Mouse (Mus musculus): Measurements from ENCODE around the gene Arhgap32. TPM values are rescaled to one million over a fixed set of nuclear protein-coding genes. Genes with fewer than 3 reads are reported as not detected.

The Arhgap32 gene
- polyA plus RNA-seq, 1 experiment from 2014 or later = 9.6 TPM

DNA sequence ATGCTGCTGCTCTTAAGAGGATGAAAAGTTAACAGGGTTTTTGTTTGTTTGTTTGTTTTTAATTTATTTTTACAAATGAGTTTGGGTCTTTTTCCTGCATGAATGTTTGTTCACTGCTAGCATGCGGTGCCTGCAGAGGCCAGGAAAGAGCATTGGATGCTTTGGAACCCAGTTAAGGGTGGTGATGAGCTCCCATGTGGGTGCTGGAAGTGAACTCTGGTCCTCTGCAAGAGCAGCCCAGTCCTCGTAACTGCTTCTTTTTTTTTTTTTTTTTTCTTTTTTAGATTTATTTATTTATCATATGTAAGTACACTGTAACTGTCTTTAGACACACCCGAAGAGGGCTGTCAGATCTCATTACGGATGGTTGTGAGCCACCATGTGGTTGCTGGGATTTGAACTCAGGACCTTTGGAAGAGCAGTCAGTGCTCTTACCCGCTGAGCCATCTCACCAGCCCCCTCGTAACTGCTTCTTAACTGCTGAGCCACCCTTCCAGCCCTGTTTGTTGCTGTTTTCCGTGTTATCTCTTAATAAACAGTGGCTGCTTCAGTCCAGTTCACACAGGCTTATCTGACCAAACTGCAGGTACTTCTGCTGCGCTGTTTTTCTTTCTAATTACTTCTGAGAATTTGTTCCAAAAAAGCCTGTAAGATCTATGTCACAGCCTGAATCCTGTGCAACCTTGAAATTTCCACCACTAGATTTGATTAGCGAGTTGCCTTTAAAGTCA lies 17.3 kb upstream of the Arhgap32 start:
- ATAC-seq (ENCODE audit: low FRiP score, low TSS enrichment) = no peak
- Histone ChIP-seq H3K27ac (ENCODE audit: low read length) (no peak overlapping the region), H3K36me3 (ENCODE audit: insufficient read depth, low read length) (no peaks in the 10 kb centered on the region), H3K9me3 (ENCODE audit: low read length) (no peaks in the 10 kb centered on the region), H3K4me1 (ENCODE audit: insufficient read depth, low read length) (peaks cover 13% of the 10 kb centered on the region), H3K4me3 (ENCODE audit: low read length) (no peak overlapping the region), H3K4me2 (replicated peaks; ENCODE audit: low read depth, low read length) (no peak overlapping the region), H3K27me3 (ENCODE audit: insufficient read depth, low read length) (no peaks in the 10 kb centered on the region), H3K9ac (replicated peaks; ENCODE audit: low read length) (no peak overlapping the region)
- 87% methylated on average over 9 of the region's 9 CpGs for WGBS

DNA sequence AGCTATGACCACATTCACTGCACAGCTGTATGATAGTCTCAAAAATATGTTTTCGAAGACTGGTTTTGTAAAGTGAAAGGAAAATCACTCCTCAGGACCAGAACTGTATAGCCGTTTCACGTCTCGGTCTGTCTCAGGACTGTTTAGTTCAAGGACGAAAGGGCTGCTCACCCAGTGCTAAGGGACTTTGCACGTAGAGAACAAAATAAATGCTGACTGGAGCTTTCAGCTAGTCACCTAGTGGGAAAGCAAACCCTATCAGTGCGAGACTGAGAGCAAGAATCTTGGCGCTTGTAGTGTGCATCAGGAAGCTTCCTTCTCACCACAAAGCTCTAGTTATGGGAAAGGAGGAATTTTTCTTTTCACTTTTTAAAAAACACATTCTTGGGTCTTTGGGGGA lies 15.4 kb upstream of the Arhgap32 start:
- peaks cover 10% of the 10 kb centered on the region for H3K4me1 ChIP-seq (ENCODE audit: insufficient read depth, low read length)
- no peak overlapping the region for H3K9ac ChIP-seq (replicated peaks; ENCODE audit: low read length)
- H3K9me3 ChIP-seq (ENCODE audit: low read length) = no peaks in the 10 kb centered on the region
- no peak overlapping the region for H3K4me3 ChIP-seq (ENCODE audit: low read length)
- no peaks in the 10 kb centered on the region for H3K27me3 ChIP-seq (ENCODE audit: insufficient read depth, low read length)
- no peaks in the 10 kb centered on the region for H3K36me3 ChIP-seq (ENCODE audit: insufficient read depth, low read length)
- no peak for ATAC-seq (ENCODE audit: low FRiP score, low TSS enrichment)
- WGBS = 85% methylated on average over 8 of the region's 8 CpGs
- H3K27ac ChIP-seq (ENCODE audit: low read length) = no peak overlapping the region
- no peak overlapping the region for H3K4me2 ChIP-seq (replicated peaks; ENCODE audit: low read depth, low read length)

DNA sequence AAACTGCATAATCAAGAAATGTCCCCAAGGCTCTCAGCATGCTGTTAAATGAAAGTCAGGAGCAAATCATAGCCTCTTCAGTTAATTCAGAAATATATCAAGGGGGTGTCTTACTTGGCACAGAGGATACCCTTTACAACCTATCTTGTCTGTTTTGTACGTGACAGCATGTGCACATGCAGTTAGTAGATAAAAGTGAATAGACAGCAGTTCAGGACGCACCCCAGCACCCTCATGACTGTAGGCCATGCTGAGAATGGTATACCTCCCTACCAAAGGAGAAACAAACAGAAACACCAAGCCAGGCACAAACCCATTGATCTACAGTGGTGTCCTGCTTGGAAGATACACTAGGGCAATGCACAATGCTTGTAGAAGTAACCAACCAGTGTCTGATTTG lies 14.4 kb upstream of the Arhgap32 start:
- peaks cover 3% of the 10 kb centered on the region for H3K4me1 ChIP-seq (ENCODE audit: insufficient read depth, low read length)
- H3K27ac ChIP-seq (ENCODE audit: low read length) = no peak overlapping the region
- H3K4me3 ChIP-seq (ENCODE audit: low read length) = no peak overlapping the region
- H3K9ac ChIP-seq (replicated peaks; ENCODE audit: low read length) = no peak overlapping the region
- H3K27me3 ChIP-seq (ENCODE audit: insufficient read depth, low read length) = no peaks in the 10 kb centered on the region
- no peaks in the 10 kb centered on the region for H3K36me3 ChIP-seq (ENCODE audit: insufficient read depth, low read length)
- WGBS = 87% methylated on average over 2 of the region's 2 CpGs
- H3K4me2 ChIP-seq (replicated peaks; ENCODE audit: low read depth, low read length) = no peak overlapping the region
- H3K9me3 ChIP-seq (ENCODE audit: low read length) = no peaks in the 10 kb centered on the region
- ATAC-seq (ENCODE audit: low FRiP score, low TSS enrichment) = no peak

DNA sequence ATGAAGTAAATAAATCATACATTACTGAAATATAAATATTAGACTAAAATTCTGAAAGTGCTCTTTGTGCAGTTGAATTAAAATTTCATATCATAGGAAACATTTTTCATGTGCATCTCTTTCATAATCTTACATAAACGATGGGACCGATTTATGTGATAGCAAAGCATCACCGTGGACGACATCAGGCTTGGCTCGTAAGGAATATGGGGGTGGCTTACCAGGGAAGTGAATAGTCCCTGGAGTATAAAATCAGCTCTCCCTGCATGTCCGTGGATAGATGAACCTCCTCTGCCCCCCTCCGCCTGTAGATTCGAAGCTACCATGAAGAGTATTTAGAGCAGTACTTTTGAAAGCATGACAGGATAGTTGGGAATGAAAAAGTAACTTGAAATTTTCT lies 11.3 kb upstream of the Arhgap32 start:
- 61% methylated on average over 8 of the region's 8 CpGs for WGBS
- Histone ChIP-seq H3K27me3 (ENCODE audit: insufficient read depth, low read length) (no peaks in the 10 kb centered on the region), H3K9ac (replicated peaks; ENCODE audit: low read length) (no peak overlapping the region), H3K4me1 (ENCODE audit: insufficient read depth, low read length) (no peaks in the 10 kb centered on the region), H3K36me3 (ENCODE audit: insufficient read depth, low read length) (no peaks in the 10 kb centered on the region), H3K9me3 (ENCODE audit: low read length) (no peaks in the 10 kb centered on the region), H3K4me2 (replicated peaks; ENCODE audit: low read depth, low read length) (no peak overlapping the region), H3K27ac (ENCODE audit: low read length) (no peak overlapping the region), H3K4me3 (ENCODE audit: low read length) (no peak overlapping the region)
- ATAC-seq (ENCODE audit: low FRiP score, low TSS enrichment) = no peak

DNA sequence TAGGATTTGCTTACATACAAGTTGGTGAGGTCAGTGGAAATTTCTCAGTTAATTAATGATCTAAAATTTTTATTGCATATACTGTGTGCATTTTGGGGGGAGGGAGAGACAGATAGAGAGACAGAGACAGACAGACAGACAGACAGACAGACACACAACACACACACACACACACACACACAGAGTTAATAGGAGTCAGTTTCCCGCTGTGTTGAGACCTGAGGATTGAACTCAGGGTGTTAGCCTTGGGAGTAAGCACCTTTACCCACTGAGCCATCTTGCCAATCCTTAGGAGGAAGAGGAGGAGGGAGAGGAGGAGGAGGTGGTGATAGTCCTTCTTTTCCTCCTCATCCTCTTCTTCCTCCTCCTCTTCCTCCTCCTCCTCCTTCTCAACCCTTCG lies 5.6 kb upstream of the Arhgap32 start:
- WGBS = 100% methylated on average over 2 of the region's 2 CpGs
- H3K27ac ChIP-seq (ENCODE audit: low read length) = no peak overlapping the region

DNA sequence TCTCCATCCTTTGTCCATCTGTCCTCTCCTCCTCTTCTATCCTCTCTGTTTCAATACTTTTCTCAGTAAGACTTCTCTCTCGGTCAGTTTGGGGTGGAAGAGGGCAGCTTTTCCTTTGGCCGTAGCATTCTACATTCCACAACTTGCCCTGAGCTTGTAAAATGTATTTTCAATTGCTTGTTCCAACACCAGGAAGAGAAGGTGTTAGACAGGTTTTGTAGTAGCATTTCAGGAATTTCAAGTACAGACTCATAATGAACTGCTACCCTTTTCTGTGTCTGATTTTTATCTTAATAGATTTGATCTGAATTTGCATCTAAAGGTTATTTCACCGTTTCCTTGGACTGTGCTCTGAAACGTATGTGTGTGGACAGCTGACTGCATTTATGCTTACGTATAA lies 336 bp downstream of the Arhgap32 start:
- H3K27ac ChIP-seq (ENCODE audit: low read length) = no peak overlapping the region
- peaks cover 5% of the 10 kb centered on the region; the same call in 1 of the 2 replicates for H3K4me1 ChIP-seq (ENCODE audit: insufficient read depth, low read length)
- no peak overlapping the region for H3K4me3 ChIP-seq (ENCODE audit: low read length)
- H3K27me3 ChIP-seq (ENCODE audit: insufficient read depth, low read length) = no peaks in the 10 kb centered on the region
- no peaks in the 10 kb centered on the region for H3K36me3 ChIP-seq (ENCODE audit: insufficient read depth, low read length)
- H3K9ac ChIP-seq (replicated peaks; ENCODE audit: low read length) = no peak overlapping the region
- H3K9me3 ChIP-seq (ENCODE audit: low read length) = 0 out of 2 replicates have a peak, but pooled peaks cover 4% of the 10 kb centered on the region
- ATAC-seq (ENCODE audit: low FRiP score, low TSS enrichment) = no peak
- no peak overlapping the region for H3K4me2 ChIP-seq (replicated peaks; ENCODE audit: low read depth, low read length)
- WGBS = 73% methylated on average over 5 of the region's 5 CpGs

More for the DNA sequence above, 5.6 kb upstream of the Arhgap32 start:
- H3K27me3 ChIP-seq (ENCODE audit: insufficient read depth, low read length) = no peaks in the 10 kb centered on the region
- no peaks in the 10 kb centered on the region for H3K9me3 ChIP-seq (ENCODE audit: low read length)
- no peaks in the 10 kb centered on the region for H3K4me1 ChIP-seq (ENCODE audit: insufficient read depth, low read length)
- no peak overlapping the region for H3K4me3 ChIP-seq (ENCODE audit: low read length)
- no peak overlapping the region for H3K9ac ChIP-seq (replicated peaks; ENCODE audit: low read length)
- no peak overlapping the region for H3K4me2 ChIP-seq (replicated peaks; ENCODE audit: low read depth, low read length)
- ATAC-seq (ENCODE audit: low FRiP score, low TSS enrichment) = no peak
- no peaks in the 10 kb centered on the region for H3K36me3 ChIP-seq (ENCODE audit: insufficient read depth, low read length)

DNA sequence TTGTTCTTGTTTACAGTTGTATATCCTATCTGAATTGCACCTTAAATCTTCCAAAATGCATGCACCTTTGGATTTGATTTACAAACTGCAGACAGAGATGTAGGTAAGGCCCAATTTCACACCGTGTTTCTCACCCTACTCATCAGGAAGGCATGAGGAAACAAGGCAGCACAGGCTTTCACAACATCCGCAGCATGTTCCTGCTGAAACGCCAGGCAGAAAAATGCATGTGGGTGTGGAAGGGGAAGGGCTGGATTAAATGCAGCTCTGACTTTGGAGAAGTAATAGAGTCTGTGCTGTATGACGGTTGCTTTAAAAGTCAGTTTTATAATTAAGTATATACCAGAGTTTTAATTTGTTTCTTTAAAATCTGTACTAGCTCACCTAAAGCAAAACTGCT lies 1.9 kb downstream of the Arhgap32 start:
- ATAC-seq (ENCODE audit: low FRiP score, low TSS enrichment) = no peak
- H3K4me2 ChIP-seq (replicated peaks; ENCODE audit: low read depth, low read length) = no peak overlapping the region
- no peak overlapping the region for H3K9ac ChIP-seq (replicated peaks; ENCODE audit: low read length)
- 0 out of 2 replicates have a peak, but pooled peaks cover 3% of the 10 kb centered on the region for H3K36me3 ChIP-seq (ENCODE audit: insufficient read depth, low read length)
- peaks cover 5% of the 10 kb centered on the region; the same call in 1 of the 2 replicates for H3K4me1 ChIP-seq (ENCODE audit: insufficient read depth, low read length)
- no peak overlapping the region for H3K4me3 ChIP-seq (ENCODE audit: low read length)
- H3K9me3 ChIP-seq (ENCODE audit: low read length) = peaks cover 8% of the 10 kb centered on the region; the same call in 1 of the 2 replicates
- 43% methylated on average over 4 of the region's 4 CpGs for WGBS
- H3K27ac ChIP-seq (ENCODE audit: low read length) = no peak overlapping the region
- no peaks in the 10 kb centered on the region for H3K27me3 ChIP-seq (ENCODE audit: insufficient read depth, low read length)

DNA sequence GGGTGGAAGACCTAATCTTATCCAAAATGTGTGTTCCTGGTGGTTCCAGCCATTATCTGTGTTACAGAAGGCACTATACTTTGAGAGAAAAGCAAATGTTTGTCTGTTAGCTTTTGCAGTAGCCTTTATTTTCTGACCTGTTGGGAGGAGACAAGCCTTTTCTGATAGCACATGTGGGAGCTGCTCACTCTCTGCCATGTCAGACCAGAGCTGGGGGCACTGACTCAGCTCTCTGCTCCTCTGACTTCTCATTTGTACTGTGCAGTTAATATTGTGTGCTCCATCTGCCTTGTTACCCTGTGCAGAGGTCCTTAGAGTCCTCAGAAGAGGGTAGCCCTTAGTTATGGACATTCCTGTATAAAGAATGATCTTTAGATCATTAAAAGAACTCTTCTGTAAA lies 2.5 kb downstream of the Arhgap32 start:
- Histone ChIP-seq H3K4me2 (replicated peaks; ENCODE audit: low read depth, low read length) (no peak overlapping the region), H3K27me3 (ENCODE audit: insufficient read depth, low read length) (no peaks in the 10 kb centered on the region), H3K27ac (ENCODE audit: low read length) (no peak overlapping the region), H3K9me3 (ENCODE audit: low read length) (peaks cover 8% of the 10 kb centered on the region; the same call in 1 of the 2 replicates), H3K4me1 (ENCODE audit: insufficient read depth, low read length) (peaks cover 5% of the 10 kb centered on the region; the same call in 1 of the 2 replicates), H3K9ac (replicated peaks; ENCODE audit: low read length) (no peak overlapping the region), H3K36me3 (ENCODE audit: insufficient read depth, low read length) (0 out of 2 replicates have a peak, but pooled peaks cover 4% of the 10 kb centered on the region), H3K4me3 (ENCODE audit: low read length) (no peak overlapping the region)
- no peak for ATAC-seq (ENCODE audit: low FRiP score, low TSS enrichment)

DNA sequence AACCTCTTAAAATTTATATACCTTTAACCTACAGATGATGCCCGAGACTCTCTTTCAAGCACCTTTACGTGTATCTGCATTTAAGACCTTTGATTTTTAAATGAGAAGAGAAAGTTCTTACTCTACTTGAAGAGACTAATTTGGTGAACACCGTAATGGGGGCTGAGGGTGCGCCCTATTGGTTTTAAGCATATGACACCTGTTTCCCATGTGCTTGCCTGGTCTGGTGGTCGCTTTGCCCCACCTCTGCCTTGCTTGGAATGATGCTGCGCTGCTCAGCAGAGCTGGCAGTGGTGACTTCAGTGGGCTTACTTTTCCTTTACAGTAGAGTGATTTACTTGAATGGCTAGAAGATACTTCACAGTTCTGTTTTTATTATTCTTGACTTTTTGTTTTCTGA lies 3.6 kb downstream of the Arhgap32 start:
- H3K27me3 ChIP-seq (ENCODE audit: insufficient read depth, low read length) = no peaks in the 10 kb centered on the region
- WGBS = 94% methylated on average over 6 of the region's 6 CpGs
- peaks cover 5% of the 10 kb centered on the region; the same call in 1 of the 2 replicates for H3K4me1 ChIP-seq (ENCODE audit: insufficient read depth, low read length)

DNA sequence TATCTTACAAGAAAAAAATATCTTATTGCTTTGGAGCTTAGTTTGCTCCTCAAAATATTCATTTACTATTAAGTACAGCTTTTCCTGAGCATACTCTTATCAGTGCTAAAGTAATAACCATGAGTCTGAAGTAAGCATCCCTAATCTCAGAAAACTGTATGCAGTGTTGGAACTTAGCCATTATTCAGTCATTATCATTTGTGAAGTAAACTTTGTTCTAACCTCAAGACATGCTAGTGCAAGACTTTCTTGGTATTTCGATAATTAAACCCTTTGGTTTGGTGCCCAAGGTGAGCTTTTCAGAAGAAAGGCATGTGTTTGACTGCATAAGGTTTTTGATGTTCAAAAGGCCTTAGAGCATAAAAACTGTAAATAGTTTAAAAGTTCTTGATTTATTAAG lies 4.2 kb downstream of the Arhgap32 start:
- Histone ChIP-seq H3K9me3 (ENCODE audit: low read length) (peaks cover 8% of the 10 kb centered on the region; the same call in 1 of the 2 replicates), H3K4me3 (ENCODE audit: low read length) (no peak overlapping the region), H3K27me3 (ENCODE audit: insufficient read depth, low read length) (no peaks in the 10 kb centered on the region), H3K4me2 (replicated peaks; ENCODE audit: low read depth, low read length) (no peak overlapping the region), H3K9ac (replicated peaks; ENCODE audit: low read length) (no peak overlapping the region), H3K36me3 (ENCODE audit: insufficient read depth, low read length) (0 out of 2 replicates have a peak, but pooled peaks cover 4% of the 10 kb centered on the region), H3K4me1 (ENCODE audit: insufficient read depth, low read length) (peaks cover 5% of the 10 kb centered on the region; the same call in 1 of the 2 replicates), H3K27ac (ENCODE audit: low read length) (no peak overlapping the region)
- WGBS = 85% methylated on average over 1 of the region's 1 CpGs
- no peak for ATAC-seq (ENCODE audit: low FRiP score, low TSS enrichment)

More for the DNA sequence above, 3.6 kb downstream of the Arhgap32 start:
- no peak overlapping the region for H3K4me3 ChIP-seq (ENCODE audit: low read length)
- no peak overlapping the region for H3K9ac ChIP-seq (replicated peaks; ENCODE audit: low read length)
- H3K27ac ChIP-seq (ENCODE audit: low read length) = no peak overlapping the region
- H3K4me2 ChIP-seq (replicated peaks; ENCODE audit: low read depth, low read length) = no peak overlapping the region
- peaks cover 8% of the 10 kb centered on the region; the same call in 1 of the 2 replicates for H3K9me3 ChIP-seq (ENCODE audit: low read length)
- ATAC-seq (ENCODE audit: low FRiP score, low TSS enrichment) = no peak
- H3K36me3 ChIP-seq (ENCODE audit: insufficient read depth, low read length) = 0 out of 2 replicates have a peak, but pooled peaks cover 4% of the 10 kb centered on the region
